ENCODE assay signal across 8 mouse cellular contexts in genomic region chr12:85219236-85219904, GRCm38 (mm10). TPM values are rescaled to one million over a fixed set of nuclear protein-coding genes. Genes with fewer than 3 reads are reported as not detected.
DNase-seq lines count a peak whose midpoint lies in the region; ATAC-seq and TF ChIP-seq lines count a peak whose summit lies in the region.

Gene Eif2b2 (plus strand): TSS chr12:85219481.

- dilution Hi-C loops in CH12.LX (cut with MboI; ENCODE audit: extremely low pct_ligation_motif_present, extremely low pct_unique_long_range_greater_than_20kb, low sequenced_read_pairs) = no loop called here

- no peaks in the 10 kb centered on the region for H3K27me3 ChIP-seq in CH12.LX (replicated peaks)
- H3K27me3 ChIP-seq in forebrain, embryonic 12.5 days = no peaks in the 10 kb centered on the region
- no peaks in the 10 kb centered on the region for H3K27me3 ChIP-seq in heart, postnatal 0 days (ENCODE audit: control insufficient read depth, insufficient read depth, low read length)
- H3K27me3 ChIP-seq in liver, embryonic 16.5 days (ENCODE audit: control insufficient read depth, insufficient read depth, low read depth, low read length) = no peaks in the 10 kb centered on the region
- H3K27me3 ChIP-seq in neural tube, embryonic 13.5 days = no peaks in the 10 kb centered on the region
- no peaks in the 10 kb centered on the region for H3K27me3 ChIP-seq in testis, adult 2 months (ENCODE audit: control insufficient read depth, insufficient read depth, low read length)

- DNase-seq in CH12.LX (ENCODE audit: extremely low read depth) = peak; percentile 97
- peak; percentile 98 for DNase-seq in c-Kit-positive CD71-positive TER-119-negative erythroid progenitor cells, embryonic 14.5 days (ENCODE audit: low read depth)
- peak; percentile 99 for DNase-seq in heart, postnatal 0 days (ENCODE audit: low spot score)
- DNase-seq in kidney, postnatal 4 days = peak; percentile 98 to 99

- H3K9me3 ChIP-seq in CH12.LX (replicated peaks; ENCODE audit: low read length) = no peaks in the 10 kb centered on the region
- no peaks in the 10 kb centered on the region for H3K9me3 ChIP-seq in forebrain, embryonic 12.5 days
- no peaks in the 10 kb centered on the region for H3K9me3 ChIP-seq in heart, postnatal 0 days (replicated peaks; ENCODE audit: control insufficient read depth, low read length)
- H3K9me3 ChIP-seq in liver, embryonic 16.5 days (replicated peaks; ENCODE audit: control insufficient read depth, low read length) = no peaks in the 10 kb centered on the region
- H3K9me3 ChIP-seq in neural tube, embryonic 13.5 days = no peaks in the 10 kb centered on the region

- peak within 1 kb of the TSS; percentile 82 to 94 (median 90) for H3K4me3 ChIP-seq in CH12.LX (replicated peaks in 1 of 3; ENCODE audit: low read depth in 2 of 3, low read length in 2 of 3, poor library complexity in 1 of 3)
- H3K4me3 ChIP-seq in forebrain, embryonic 12.5 days (replicated peaks) = peak within 1 kb of the TSS; percentile 88
- peak within 1 kb of the TSS; percentile 68 for H3K4me3 ChIP-seq in heart, postnatal 0 days (ENCODE audit: low read depth, low read length)
- H3K4me3 ChIP-seq in liver, embryonic 16.5 days (ENCODE audit: low read depth, low read length) = peak within 1 kb of the TSS; percentile 97
- H3K4me3 ChIP-seq in neural tube, embryonic 13.5 days = peak within 1 kb of the TSS; percentile 75
- peak within 1 kb of the TSS; percentile 84 for H3K4me3 ChIP-seq in testis, adult 2 months (ENCODE audit: control insufficient read depth, low read depth, low read length)

- ATAC-seq in forebrain, embryonic 12.5 days (ENCODE audit: low FRiP score) = peak; percentile 100
- peak; percentile 100 for ATAC-seq in heart, postnatal 0 days (ENCODE audit: insufficient read depth, low read depth)
- ATAC-seq in liver, embryonic 16.5 days (ENCODE audit: low read depth) = peak; percentile 100
- ATAC-seq in neural tube, embryonic 13.5 days (ENCODE audit: low read depth) = peak; percentile 100

- peak within 1 kb of the TSS; percentile 82 for H3K4me2 ChIP-seq in CH12.LX (ENCODE audit: insufficient read depth, low read depth, poor library complexity, severe bottlenecking)
- H3K4me2 ChIP-seq in forebrain, embryonic 12.5 days = peak within 1 kb of the TSS; percentile 95
- peak within 1 kb of the TSS; percentile 90 for H3K4me2 ChIP-seq in heart, postnatal 0 days (ENCODE audit: low read depth, low read length)
- peak within 1 kb of the TSS; percentile 90 for H3K4me2 ChIP-seq in liver, embryonic 16.5 days (ENCODE audit: low read depth, low read length)
- peak within 1 kb of the TSS; percentile 87 for H3K4me2 ChIP-seq in neural tube, embryonic 13.5 days

- peaks cover 12 to 21% of the 10 kb centered on the region in 2 experiments for H3K4me1 ChIP-seq in CH12.LX (ENCODE audit: control insufficient read depth in 1 of 2, insufficient read depth in 2 of 2)
- H3K4me1 ChIP-seq in forebrain, embryonic 12.5 days = peaks cover 27% of the 10 kb centered on the region
- H3K4me1 ChIP-seq in heart, postnatal 0 days (ENCODE audit: control insufficient read depth, insufficient read depth) = peaks cover 7% of the 10 kb centered on the region; the same call in 1 of the 2 replicates
- peaks cover 18% of the 10 kb centered on the region for H3K4me1 ChIP-seq in liver, embryonic 16.5 days (ENCODE audit: control insufficient read depth, low read depth, low read length)
- H3K4me1 ChIP-seq in neural tube, embryonic 13.5 days (replicated peaks) = peaks cover 23% of the 10 kb centered on the region
- peaks cover 4% of the 10 kb centered on the region for H3K4me1 ChIP-seq in testis, adult 2 months (ENCODE audit: control insufficient read depth, insufficient read depth, low read length)

- no peak for TF ChIP-seq EP300 in CH12.LX (IDR thresholded peaks at IDR 0.05; ENCODE audit: low read length)
- no peak for TF ChIP-seq EP300 in heart, postnatal 0 days (IDR thresholded peaks at IDR 0.05; ENCODE audit: low read depth)

- H3K36me3 ChIP-seq in CH12.LX (replicated peaks in 1 of 2; ENCODE audit: control insufficient read depth in 1 of 2, insufficient read depth in 1 of 2, low read length in 1 of 2) = peaks cover 25 to 36% of the 10 kb centered on the region in 2 experiments
- peaks cover 31% of the 10 kb centered on the region for H3K36me3 ChIP-seq in forebrain, embryonic 12.5 days (replicated peaks)
- peaks cover 34% of the 10 kb centered on the region for H3K36me3 ChIP-seq in heart, postnatal 0 days (replicated peaks; ENCODE audit: control insufficient read depth, insufficient read depth, low read length)
- H3K36me3 ChIP-seq in liver, embryonic 16.5 days (ENCODE audit: control insufficient read depth, insufficient read depth) = peaks cover 17% of the 10 kb centered on the region
- peaks cover 36% of the 10 kb centered on the region for H3K36me3 ChIP-seq in neural tube, embryonic 13.5 days
- H3K36me3 ChIP-seq in testis, adult 2 months (ENCODE audit: control insufficient read depth, insufficient read depth, low read length) = no peaks in the 10 kb centered on the region

- H3K79me2 ChIP-seq in CH12.LX (replicated peaks; ENCODE audit: control insufficient read depth, extremely low read depth, insufficient read depth, poor library complexity, severe bottlenecking) = peaks cover 13% of the 10 kb centered on the region

- no peak within 1 kb of the TSS for H3K27ac ChIP-seq in CH12.LX (ENCODE audit: insufficient read depth, low read depth)
- H3K27ac ChIP-seq in forebrain, embryonic 12.5 days = peak within 1 kb of the TSS; percentile 50
- peak within 1 kb of the TSS; percentile 67 for H3K27ac ChIP-seq in heart, postnatal 0 days (ENCODE audit: low read depth)
- peak within 1 kb of the TSS; percentile 75 for H3K27ac ChIP-seq in liver, embryonic 16.5 days (ENCODE audit: low read length)
- peak within 1 kb of the TSS; percentile 71 for H3K27ac ChIP-seq in neural tube, embryonic 13.5 days (replicated peaks)
- peak within 1 kb of the TSS; percentile 58; the same call in 1 of the 2 replicates for H3K27ac ChIP-seq in testis, adult 2 months (ENCODE audit: control insufficient read depth, insufficient read depth, low read depth, low read length)

- TF ChIP-seq RAD21 in CH12.LX (IDR thresholded peaks at IDR 0.05; ENCODE audit: low read depth, low read length) = no peak

- no peak for TF ChIP-seq CTCF in CH12.LX (conservative IDR thresholded peaks at IDR 0.05 in 1 of 2, IDR thresholded peaks at IDR 0.05 in 1 of 2; ENCODE audit: low read depth in 2 of 2, low read length in 2 of 2)
- no peak for TF ChIP-seq CTCF in heart, postnatal 0 days (IDR thresholded peaks at IDR 0.05; ENCODE audit: low read depth)
- TF ChIP-seq CTCF in testis, adult 2 months (IDR thresholded peaks at IDR 0.05; ENCODE audit: control insufficient read depth, insufficient read depth, insufficient replicate concordance, low read depth, low read length) = no peak

- in situ Hi-C loops in CH12.LX (cut with MboI; ENCODE audit: low pct_ligation_motif_present, low pct_unique_long_range_greater_than_20kb, low sequenced_read_pairs) = no loop called here

- peak; percentile 83 for TF ChIP-seq POLR2A in CH12.LX (IDR thresholded peaks at IDR 0.05; ENCODE audit: low read depth, low read length)
- TF ChIP-seq POLR2A in testis, adult 2 months (IDR thresholded peaks at IDR 0.05; ENCODE audit: control insufficient read depth, low read depth, low read length) = peak; percentile 90

- under 1% methylated on average over 54 of the region's 54 CpGs for WGBS in forebrain, embryonic 12.5 days
- WGBS in heart, postnatal 0 days = under 1% methylated on average over 54 of the region's 54 CpGs
- WGBS in liver, embryonic 16.5 days (ENCODE audit: insufficient replicate concordance) = under 1% methylated on average over 54 of the region's 54 CpGs
- under 1% methylated on average over 54 of the region's 54 CpGs for WGBS in neural tube, embryonic 13.5 days

- H3K9ac ChIP-seq in CH12.LX (ENCODE audit: insufficient read depth, low read depth) = peak within 1 kb of the TSS; percentile 59
- peak within 1 kb of the TSS; percentile 81 for H3K9ac ChIP-seq in forebrain, embryonic 12.5 days
- peak within 1 kb of the TSS; percentile 73 for H3K9ac ChIP-seq in heart, postnatal 0 days (replicated peaks; ENCODE audit: low read depth, low read length)
- peak within 1 kb of the TSS; percentile 88 for H3K9ac ChIP-seq in liver, embryonic 16.5 days (ENCODE audit: low read depth, low read length)
- H3K9ac ChIP-seq in neural tube, embryonic 13.5 days = peak within 1 kb of the TSS; percentile 84

TF ChIP-seq in CH12.LX, 34 proteins besides CTCF, POLR2A, EP300 and RAD21 (continues in another document):
- TF ChIP-seq PAX5 (IDR thresholded peaks at IDR 0.05; ENCODE audit: low read length) (no peak), SMC3 (IDR thresholded peaks at IDR 0.05; ENCODE audit: low read depth, low read length) (no peak), MXI1 (IDR thresholded peaks at IDR 0.05; ENCODE audit: low read depth, low read length) (peak; percentile 95), TCF12 (IDR thresholded peaks at IDR 0.05; ENCODE audit: low read depth, low read length) (no peak; the same call in 1 of the 2 replicates), NELFE (IDR thresholded peaks at IDR 0.05; ENCODE audit: low read depth, low read length) (peak; percentile 75), POLR2AphosphoS2 (IDR thresholded peaks at IDR 0.05; ENCODE audit: low read depth, low read length) (peak; percentile 77; the same call in 1 of the 2 replicates), KAT2A (IDR thresholded peaks at IDR 0.05; ENCODE audit: insufficient replicate concordance, low read length) (peak; percentile 79; the same call in 1 of the 2 replicates), ELF1 (IDR thresholded peaks at IDR 0.05; ENCODE audit: low read depth, low read length) (peak; percentile 85), ZKSCAN1 (IDR thresholded peaks at IDR 0.05; ENCODE audit: borderline replicate concordance, low read depth, low read length) (no peak), HCFC1 (IDR thresholded peaks at IDR 0.05; ENCODE audit: low read depth, low read length) (peak; percentile 92), JUND (conservative IDR thresholded peaks at IDR 0.05; ENCODE audit: low read depth, low read length) (no peak), SIN3A (IDR thresholded peaks at IDR 0.05; ENCODE audit: low read length) (peak; percentile 90), ZNF384 (IDR thresholded peaks at IDR 0.05; ENCODE audit: low read depth, low read length) (no peak), NRF1 (IDR thresholded peaks at IDR 0.05; ENCODE audit: low read depth, low read length) (peak; percentile 83)

RNA-seq across cellular contexts. Expression of gene Eif2b2, which starts in this region (rescaled TPM):
- 123 and 138 TPM in 2 replicates for total RNA-seq in CH12.LX (2012; rRNA removed)
- 83.6 and 94.9 TPM in 2 replicates for total RNA-seq in CH12.LX (2014; rRNA removed)
- 143 and 180 TPM in 2 replicates for polyA plus RNA-seq in CH12.LX (2012; ENCODE audit: insufficient read length, low read depth)
- polyA plus RNA-seq in forebrain, embryonic 12.5 days (2016; fragmentation: Nextera tagmentation; extraction: Ambion mirVana) = 94.6 and 98.3 TPM in 2 replicates
- total RNA-seq in heart, postnatal 0 days (2014; rRNA removed; ENCODE audit: low replicate concordance) = 54.0 and 106 TPM in 2 replicates
- polyA plus RNA-seq in heart, postnatal 0 days (2015; fragmentation: Nextera tagmentation; extraction: Ambion mirVana) = 48.6 and 49.4 TPM in 2 replicates
- 31.7 and 31.8 TPM in 2 replicates for polyA plus RNA-seq in liver, embryonic 16.5 days (2015; fragmentation: Nextera tagmentation; extraction: Ambion mirVana)
- 85.5 and 85.6 TPM in 2 replicates for polyA plus RNA-seq in neural tube, embryonic 13.5 days (2015; fragmentation: Nextera tagmentation; extraction: Ambion mirVana)
- 52.6 and 54.0 TPM in 2 replicates for polyA plus RNA-seq in testis, adult 2 months (2012; rRNA removed)
